Mouse (Mus musculus) liver, embryonic 12.5 days (tissue): ENCODE data around the gene Rpa2. TPM values are rescaled to one million over a fixed set of nuclear protein-coding genes. Genes with fewer than 3 reads are reported as not detected.
A peak's percentile ranks its signal among the peaks of the same experiment; 100 is the strongest.
"Not testable (repeated sequence)": the region's sequence is repeated elsewhere in the genome, so short reads cannot be mapped to it uniquely, and the experiment has no call there.

ENCODE experiments used
- ATAC-seq: fragments of 200-750 bp; cut with Nextera tagmentation; 2 replicates; pipeline ENCODE4 v1.8.0; 2017; ENCODE audit warnings: moderate number of reproducible peaks, mild to moderate bottlenecking, moderate library complexity
- H3K27ac ChIP-seq: fragments of 300-500 bp; sonication (generic); 2 replicates; pipeline ENCODE4 v1.5.1; 2016; ENCODE audit warnings: mild to moderate bottlenecking
- H3K27me3 ChIP-seq: fragments of 300-500 bp; sonication (generic); replicated peaks from 2 replicates; pipeline ENCODE4 v1.6.1; 2016; ENCODE audit warnings: mild to moderate bottlenecking, moderate library complexity
- H3K36me3 ChIP-seq: fragments of 300-500 bp; sonication (generic); 2 replicates; pipeline ENCODE4 v1.6.1; 2016; ENCODE audit warnings: mild to moderate bottlenecking, moderate library complexity
- H3K4me1 ChIP-seq: fragments of 300-500 bp; sonication (generic); 2 replicates; pipeline ENCODE4 v1.6.1; 2016
- H3K4me2 ChIP-seq: fragments of 300-500 bp; sonication (generic); 2 replicates; pipeline ENCODE4 v1.6.1; 2016; ENCODE audit warnings: mild to moderate bottlenecking, moderate library complexity
- H3K4me3 ChIP-seq: fragments of 300-500 bp; sonication (generic); 2 replicates; pipeline ENCODE4 v1.5.1; 2016; ENCODE audit warnings: mild to moderate bottlenecking, moderate library complexity
- H3K9ac ChIP-seq: fragments of 300-500 bp; sonication (generic); 2 replicates; pipeline ENCODE4 v1.6.1; 2016; ENCODE audit warnings: mild to moderate bottlenecking, moderate library complexity
- H3K9me3 ChIP-seq: fragments of 300-500 bp; sonication (generic); replicated peaks from 2 replicates; pipeline ENCODE4 v1.6.1; 2016; ENCODE audit warnings: mild to moderate bottlenecking, moderate library complexity
- WGBS: fragments of 180-500 bp; shearing (Covaris S2); methylation state at CpG from one replicate; pipeline ENCODE4 v1.1.7; 2016; ENCODE audit not compliant: insufficient replicate concordance; 5-methylcytosine and 5-hydroxymethylcytosine counted together
- polyA plus RNA-seq: library from polyadenylated mRNA; unstranded; fragments of >200 nt; fragmentation: Nextera tagmentation; extraction: Ambion mirVana; gene quantifications from 2 replicates; pipeline ENCODE4 v1.2.1, GENCODE M21; 2016

The Rpa2 gene
- polyA plus RNA-seq, 1 experiment from 2014 or later: 128 TPM

- Histone ChIP-seq H3K36me3 (no peaks in the 10 kb centered on the region), H3K9ac (no peak overlapping the region), H3K4me1 (peaks cover 41% of the 10 kb centered on the region), H3K4me2 (no peak overlapping the region), H3K27me3 (peaks cover 43% of the 10 kb centered on the region), H3K9me3 (no peaks in the 10 kb centered on the region), H3K4me3 (no peak overlapping the region), H3K27ac (no peak overlapping the region)
- 57% methylated on average over 1 of the region's 1 CpGs for WGBS
- no peak for ATAC-seq
These were observed 29.3 kb downstream of the Rpa2 start for GRCm38 (mm10) chr4:132797461-132797860.

GRCm38 (mm10) chr4:132798028-132798427 lies 29.9 kb downstream of the Rpa2 start:
- Histone ChIP-seq H3K27ac (no peak overlapping the region), H3K4me2 (no peak overlapping the region)

GRCm38 (mm10) chr4:132798666-132799065 lies 30.5 kb downstream of the Rpa2 start:
- not testable (repeated sequence) for ATAC-seq, H3K27ac ChIP-seq, H3K9ac ChIP-seq, H3K4me3 ChIP-seq, H3K9me3 ChIP-seq, H3K4me2 ChIP-seq, H3K36me3 ChIP-seq
- WGBS: 71% methylated on average over 3 of the region's 3 CpGs
- Histone ChIP-seq H3K27me3 (peaks cover 36% of the 10 kb centered on the region), H3K4me1 (peaks cover 48% of the 10 kb centered on the region)

More at GRCm38 (mm10) chr4:132798028-132798427, 29.9 kb downstream of the Rpa2 start:
- Histone ChIP-seq H3K9ac (no peak overlapping the region), H3K27me3 (peaks cover 38% of the 10 kb centered on the region), H3K4me1 (peaks cover 46% of the 10 kb centered on the region), H3K36me3 (no peaks in the 10 kb centered on the region), H3K9me3 (no peaks in the 10 kb centered on the region), H3K4me3 (no peak overlapping the region)
- ATAC-seq: no peak
- 44% methylated on average over 4 of the region's 4 CpGs for WGBS

GRCm38 (mm10) chr4:132799845-132800244 lies 31.7 kb downstream of the Rpa2 start:
- Histone ChIP-seq H3K36me3 (no peaks in the 10 kb centered on the region), H3K4me1 (peaks cover 46% of the 10 kb centered on the region), H3K9ac (no peak overlapping the region), H3K4me2 (no peak overlapping the region), H3K27me3 (peaks cover 24% of the 10 kb centered on the region), H3K4me3 (no peak overlapping the region), H3K27ac (no peak overlapping the region), H3K9me3 (no peaks in the 10 kb centered on the region)
- no peak for ATAC-seq
- WGBS: 73% methylated on average over 4 of the region's 4 CpGs

GRCm38 (mm10) chr4:132801176-132802077 lies 33.3 kb downstream of the Rpa2 start:
- peak; percentile 57; the same call in 1 of the 2 replicates for ATAC-seq
- no peaks in the 10 kb centered on the region for H3K9me3 ChIP-seq
- H3K4me1 ChIP-seq: peaks cover 35% of the 10 kb centered on the region
- H3K4me3 ChIP-seq: peak overlapping the region; percentile 37
- peak overlapping the region; percentile 63 for H3K4me2 ChIP-seq
- 58% methylated on average over 18 of the region's 18 CpGs for WGBS
- H3K9ac ChIP-seq: peak overlapping the region; percentile 40
- H3K36me3 ChIP-seq: no peaks in the 10 kb centered on the region
- H3K27me3 ChIP-seq: peaks cover 11% of the 10 kb centered on the region
- peak overlapping the region; percentile 43; the same call in 1 of the 2 replicates for H3K27ac ChIP-seq

GRCm38 (mm10) chr4:132802171-132802637 lies 34.1 kb downstream of the Rpa2 start:
- Histone ChIP-seq H3K4me1 (peaks cover 32% of the 10 kb centered on the region), H3K9me3 (no peaks in the 10 kb centered on the region), H3K36me3 (no peaks in the 10 kb centered on the region), H3K27ac (peak overlapping the region; percentile 43; the same call in 1 of the 2 replicates), H3K27me3 (peaks cover 11% of the 10 kb centered on the region), H3K4me3 (peak overlapping the region; percentile 37), H3K9ac (peak overlapping the region; percentile 40), H3K4me2 (peak overlapping the region; percentile 63)
- no peak; the same call in 1 of the 2 replicates for ATAC-seq
- 25% methylated on average over 16 of the region's 16 CpGs for WGBS

GRCm38 (mm10) chr4:132803212-132803611 lies 35.1 kb downstream of the Rpa2 start:
- H3K27me3 ChIP-seq: 0 out of 2 replicates have a peak, but pooled peaks cover under 1% of the 10 kb centered on the region
- no peaks in the 10 kb centered on the region for H3K36me3 ChIP-seq
- H3K4me2 ChIP-seq: no peak overlapping the region
- no peak overlapping the region for H3K27ac ChIP-seq
- H3K9me3 ChIP-seq: no peaks in the 10 kb centered on the region
- H3K4me1 ChIP-seq: peaks cover 34% of the 10 kb centered on the region
- H3K9ac ChIP-seq: no peak overlapping the region
- WGBS: 68% methylated on average over 5 of the region's 5 CpGs
- ATAC-seq: no peak
- H3K4me3 ChIP-seq: no peak overlapping the region

- Histone ChIP-seq H3K4me1 (peaks cover 34% of the 10 kb centered on the region), H3K4me3 (no peak overlapping the region), H3K9me3 (no peaks in the 10 kb centered on the region), H3K27me3 (no peaks in the 10 kb centered on the region), H3K27ac (no peak overlapping the region), H3K36me3 (no peaks in the 10 kb centered on the region), H3K4me2 (no peak overlapping the region), H3K9ac (no peak overlapping the region)
- no peak for ATAC-seq
- WGBS: 84% methylated on average over 7 of the region's 7 CpGs
These were observed 35.7 kb downstream of the Rpa2 start for GRCm38 (mm10) chr4:132803876-132804275.

- ATAC-seq: no peak
- Histone ChIP-seq H3K4me3 (no peak overlapping the region), H3K27ac (no peak overlapping the region)
These were observed 36.2 kb downstream of the Rpa2 start for GRCm38 (mm10) chr4:132804331-132804730.

GRCm38 (mm10) chr4:132805146-132805545 lies 37.0 kb downstream of the Rpa2 start:
- no peaks in the 10 kb centered on the region for H3K36me3 ChIP-seq
- no peaks in the 10 kb centered on the region for H3K9me3 ChIP-seq
- no peak overlapping the region for H3K4me2 ChIP-seq
- H3K4me1 ChIP-seq: peaks cover 34% of the 10 kb centered on the region
- H3K4me3 ChIP-seq: no peak overlapping the region
- no peak overlapping the region for H3K9ac ChIP-seq
- 63% methylated on average over 5 of the region's 5 CpGs for WGBS
- H3K27me3 ChIP-seq: no peaks in the 10 kb centered on the region
- ATAC-seq: no peak
- H3K27ac ChIP-seq: no peak overlapping the region

More at GRCm38 (mm10) chr4:132804331-132804730, 36.2 kb downstream of the Rpa2 start:
- Histone ChIP-seq H3K27me3 (no peaks in the 10 kb centered on the region), H3K4me2 (no peak overlapping the region), H3K36me3 (no peaks in the 10 kb centered on the region), H3K4me1 (peaks cover 34% of the 10 kb centered on the region), H3K9ac (no peak overlapping the region), H3K9me3 (no peaks in the 10 kb centered on the region)
- 54% methylated on average over 6 of the region's 6 CpGs for WGBS

- Histone ChIP-seq H3K4me1 (peaks cover 32% of the 10 kb centered on the region), H3K27me3 (no peaks in the 10 kb centered on the region), H3K9me3 (no peaks in the 10 kb centered on the region), H3K4me2 (no peak overlapping the region), H3K9ac (no peak overlapping the region), H3K36me3 (no peaks in the 10 kb centered on the region), H3K4me3 (no peak overlapping the region), H3K27ac (no peak overlapping the region)
- WGBS: 70% methylated on average over 12 of the region's 12 CpGs
- no peak for ATAC-seq
These were observed 37.6 kb downstream of the Rpa2 start for GRCm38 (mm10) chr4:132805599-132806197.

GRCm38 (mm10) chr4:132806620-132807191 lies 38.6 kb downstream of the Rpa2 start:
- ATAC-seq: no peak
- Histone ChIP-seq H3K9ac (no peak overlapping the region), H3K27ac (no peak overlapping the region), H3K4me3 (no peak overlapping the region), H3K36me3 (no peaks in the 10 kb centered on the region), H3K4me1 (peaks cover 24% of the 10 kb centered on the region), H3K9me3 (0 out of 2 replicates have a peak, but pooled peaks cover 4% of the 10 kb centered on the region), H3K4me2 (no peak overlapping the region), H3K27me3 (no peaks in the 10 kb centered on the region)
- WGBS: 70% methylated on average over 7 of the region's 7 CpGs
